Mouse (Mus musculus) MEL (cell line): Measurements from ENCODE around the gene Fam189b. TPM values are rescaled to one million over a fixed set of nuclear protein-coding genes. Genes with fewer than 3 reads are reported as not detected.

Experiments used
- DNase-seq: peaks from one replicate; pipeline ENCODE4 v3.0.0; 2011; ENCODE audit warnings: low read depth, low spot score
- H3K27ac ChIP-seq: 2 replicates; pipeline ENCODE4 v1.5.1; 2012; ENCODE audit warnings: low read depth, mild to moderate bottlenecking, control low read depth, low read length, moderate library complexity; ENCODE audit not compliant: control insufficient read depth
- H3K27me3 ChIP-seq, 2 experiments: fragments of 150-350 bp in 1 of 2; sonication (generic) in 1 of 2; 2 replicates each; pipeline ENCODE4 v1.6.1; 2012; ENCODE audit warnings: low read length in 2 of 2, mild to moderate bottlenecking in 2 of 2, improper control_type of control experiment in 1 of 2, moderate library complexity in 1 of 2; ENCODE audit not compliant: insufficient read depth in 2 of 2, control insufficient read depth in 1 of 2
- H3K36me3 ChIP-seq, 2 experiments: 2 replicates each; pipeline ENCODE4 v1.6.1; 2012 to 2014; ENCODE audit warnings: low read length in 2 of 2, improper control_type of control experiment in 1 of 2, inconsistent platforms in 1 of 2, mild to moderate bottlenecking in 1 of 2; ENCODE audit not compliant: insufficient read depth in 2 of 2, control insufficient read depth in 1 of 2
- H3K4me1 ChIP-seq, 2 experiments: fragments of 150-350 bp in 1 of 2; sonication (generic) in 1 of 2; 2 replicates each; pipeline ENCODE4 v1.6.1; 2012; ENCODE audit warnings: low read length in 2 of 2, improper control_type of control experiment in 1 of 2, mild to moderate bottlenecking in 1 of 2; ENCODE audit not compliant: insufficient read depth in 2 of 2, control insufficient read depth in 1 of 2
- H3K4me3 ChIP-seq, 2 experiments: fragments of 150-350 bp in 1 of 2; sonication (generic) in 1 of 2; 2 replicates each; pipeline ENCODE4 v1.5.1; 2012; ENCODE audit warnings: low read depth in 2 of 2, low read length in 2 of 2, mild to moderate bottlenecking in 2 of 2, moderate library complexity in 2 of 2, control low read depth in 1 of 2, improper control_type of control experiment in 1 of 2; ENCODE audit not compliant: control insufficient read depth in 1 of 2, insufficient read depth in 1 of 2
- H3K79me2 ChIP-seq: 2 replicates; pipeline ENCODE4 v1.6.1; 2012; ENCODE audit warnings: mild to moderate bottlenecking, low read length, moderate library complexity; ENCODE audit not compliant: control insufficient read depth, poor library complexity, insufficient read depth
- H3K9ac ChIP-seq: 2 replicates; pipeline ENCODE4 v1.6.1; 2012; ENCODE audit warnings: low read depth, mild to moderate bottlenecking, control low read depth, low read length, moderate library complexity; ENCODE audit not compliant: control insufficient read depth, poor library complexity, severe bottlenecking
- H3K9me3 ChIP-seq: fragments of 150-350 bp; sonication (generic); replicated peaks from 2 replicates; pipeline ENCODE4 v1.6.1; 2012; ENCODE audit warnings: mild to moderate bottlenecking, low read length, improper control_type of control experiment, moderate library complexity; ENCODE audit not compliant: insufficient read depth
- BHLHE40 ChIP-seq: IDR thresholded peaks from 2 replicates; pipeline ENCODE4 v1.6.1; 2012; ENCODE audit warnings: low read depth, mild to moderate bottlenecking, inconsistent platforms, low read length, improper control_type of control experiment, borderline replicate concordance
- CHD1 ChIP-seq: IDR thresholded peaks from 2 replicates; pipeline ENCODE4 v1.6.1; 2012; ENCODE audit warnings: low read depth, mild to moderate bottlenecking, inconsistent platforms, low read length, improper control_type of control experiment
- CHD2 ChIP-seq: IDR thresholded peaks from 2 replicates; pipeline ENCODE4 v1.6.1; 2011; ENCODE audit warnings: low read length, improper control_type of control experiment
- E2F4 ChIP-seq: IDR thresholded peaks from 2 replicates; pipeline ENCODE4 v1.6.1; 2011; ENCODE audit warnings: low read depth, low read length, improper control_type of control experiment, borderline replicate concordance
- ELF1 ChIP-seq: IDR thresholded peaks from 2 replicates; pipeline ENCODE4 v1.6.1; 2014; ENCODE audit warnings: low read depth, mild to moderate bottlenecking, inconsistent platforms, low read length, improper control_type of control experiment, moderate library complexity
- EP300 ChIP-seq, 2 experiments: IDR thresholded peaks; 2 replicates each; pipeline ENCODE4 v1.6.1; 2011; ENCODE audit warnings: improper control_type of control experiment in 2 of 2, low read length in 2 of 2, low read depth in 1 of 2, mild to moderate bottlenecking in 1 of 2
- ETS1 ChIP-seq: IDR thresholded peaks from 2 replicates; pipeline ENCODE4 v1.6.1; 2012; ENCODE audit warnings: low read depth, mild to moderate bottlenecking, inconsistent platforms, low read length, improper control_type of control experiment, moderate library complexity
- GABPA ChIP-seq: IDR thresholded peaks from 2 replicates; pipeline ENCODE4 v1.6.1; 2012; ENCODE audit warnings: low read depth, mild to moderate bottlenecking, inconsistent platforms, low read length, improper control_type of control experiment, moderate library complexity
- GATA1 ChIP-seq: IDR thresholded peaks from 2 replicates; pipeline ENCODE4 v1.6.1; 2011; ENCODE audit warnings: low read depth, low read length, improper control_type of control experiment
- HCFC1 ChIP-seq: IDR thresholded peaks from 2 replicates; pipeline ENCODE4 v1.6.1; 2012; ENCODE audit warnings: low read depth, mild to moderate bottlenecking, inconsistent platforms, low read length, improper control_type of control experiment, moderate library complexity
- JUND ChIP-seq: IDR thresholded peaks from 2 replicates; pipeline ENCODE4 v1.6.1; 2011; ENCODE audit warnings: low read depth, mild to moderate bottlenecking, improper control_type of control experiment, low read length
- KAT2A ChIP-seq: conservative IDR thresholded peaks from 2 replicates; pipeline ENCODE4 v1.6.1; 2012; ENCODE audit warnings: low read depth, low read length, improper control_type of control experiment, inconsistent platforms
- MAFK ChIP-seq: IDR thresholded peaks from 2 replicates; pipeline ENCODE4 v1.6.1; 2011; ENCODE audit warnings: low read depth, mild to moderate bottlenecking, low read length, improper control_type of control experiment, borderline replicate concordance
- MAX ChIP-seq: IDR thresholded peaks from 2 replicates; pipeline ENCODE4 v1.6.1; 2011; ENCODE audit warnings: low read length, improper control_type of control experiment
- MAZ ChIP-seq: IDR thresholded peaks from 2 replicates; pipeline ENCODE4 v1.6.1; 2012; ENCODE audit warnings: low read depth, mild to moderate bottlenecking, inconsistent platforms, low read length, improper control_type of control experiment
- MXI1 ChIP-seq: IDR thresholded peaks from 2 replicates; pipeline ENCODE4 v1.6.1; 2011; ENCODE audit warnings: mild to moderate bottlenecking, low read depth, low read length, improper control_type of control experiment
- MYB ChIP-seq: IDR thresholded peaks from 2 replicates; pipeline ENCODE4 v1.6.1; 2011; ENCODE audit warnings: mild to moderate bottlenecking, low read depth, low read length, improper control_type of control experiment
- MYC ChIP-seq: IDR thresholded peaks from 2 replicates; pipeline ENCODE4 v1.6.1; 2011; ENCODE audit warnings: low read depth, mild to moderate bottlenecking, low read length, improper control_type of control experiment, moderate library complexity
- NELFE ChIP-seq: IDR thresholded peaks from 2 replicates; pipeline ENCODE4 v1.6.1; 2011; ENCODE audit warnings: low read depth, low read length, improper control_type of control experiment
- NRF1 ChIP-seq: IDR thresholded peaks from 2 replicates; pipeline ENCODE4 v1.6.1; 2014; ENCODE audit warnings: low read depth, mild to moderate bottlenecking, inconsistent platforms, low read length, improper control_type of control experiment, moderate library complexity; ENCODE audit not compliant: poor library complexity, insufficient read depth, severe bottlenecking
- POLR2A ChIP-seq, 2 experiments: IDR thresholded peaks; 2 replicates each; pipeline ENCODE4 v1.6.1; 2011 to 2012; ENCODE audit warnings: low read length in 2 of 2, mild to moderate bottlenecking in 2 of 2, control low read depth in 1 of 2, improper control_type of control experiment in 1 of 2, low read depth in 1 of 2, moderate library complexity in 1 of 2; ENCODE audit not compliant: control insufficient read depth in 1 of 2, insufficient read depth in 1 of 2, poor library complexity in 1 of 2
- POLR2AphosphoS2 ChIP-seq: IDR thresholded peaks from 2 replicates; pipeline ENCODE4 v1.6.1; 2011; ENCODE audit warnings: low read length, improper control_type of control experiment
- POLR2AphosphoS5 ChIP-seq: IDR thresholded peaks from 2 replicates; pipeline ENCODE4 v1.6.1; 2012; ENCODE audit warnings: low read depth, borderline replicate concordance, mild to moderate bottlenecking, inconsistent platforms, low read length, moderate library complexity, mixed read lengths
- RAD21 ChIP-seq: IDR thresholded peaks from 2 replicates; pipeline ENCODE4 v1.6.1; 2011; ENCODE audit warnings: mild to moderate bottlenecking, low read depth, low read length, improper control_type of control experiment
- RCOR1 ChIP-seq: IDR thresholded peaks from 2 replicates; pipeline ENCODE4 v1.6.1; 2012; ENCODE audit warnings: low read depth, mild to moderate bottlenecking, inconsistent platforms, low read length, improper control_type of control experiment
- SIN3A ChIP-seq: IDR thresholded peaks from 2 replicates; pipeline ENCODE4 v1.6.1; 2012; ENCODE audit warnings: low read length, improper control_type of control experiment, inconsistent platforms
- SMC3 ChIP-seq: IDR thresholded peaks from 2 replicates; pipeline ENCODE4 v1.6.1; 2011; ENCODE audit warnings: low read depth, low read length, improper control_type of control experiment
- TAL1 ChIP-seq: IDR thresholded peaks from 2 replicates; pipeline ENCODE4 v1.6.1; 2012; ENCODE audit warnings: mild to moderate bottlenecking, inconsistent platforms, low read length, moderate library complexity, mixed read lengths
- TBP ChIP-seq: IDR thresholded peaks from 2 replicates; pipeline ENCODE4 v1.8.0; 2011; ENCODE audit warnings: low read depth, low read length, improper control_type of control experiment
- TCF12 ChIP-seq: IDR thresholded peaks from 2 replicates; pipeline ENCODE4 v1.6.1; 2014; ENCODE audit warnings: low read depth, mild to moderate bottlenecking, inconsistent platforms, low read length, improper control_type of control experiment, moderate library complexity
- UBTF ChIP-seq: IDR thresholded peaks from 2 replicates; pipeline ENCODE4 v1.6.1; 2012; ENCODE audit warnings: low read depth, mild to moderate bottlenecking, inconsistent platforms, low read length, improper control_type of control experiment, moderate library complexity, borderline replicate concordance; ENCODE audit not compliant: insufficient read depth
- USF1 ChIP-seq: IDR thresholded peaks from 2 replicates; pipeline ENCODE4 v1.6.1; 2014; ENCODE audit warnings: low read depth, mild to moderate bottlenecking, inconsistent platforms, low read length, improper control_type of control experiment, moderate library complexity
- ZC3H11A ChIP-seq: IDR thresholded peaks from 2 replicates; pipeline ENCODE4 v1.6.1; 2012; ENCODE audit warnings: low read depth, mild to moderate bottlenecking, inconsistent platforms, low read length, improper control_type of control experiment
- ZKSCAN1 ChIP-seq: IDR thresholded peaks from 2 replicates; pipeline ENCODE4 v1.6.1; 2012; ENCODE audit warnings: low read depth, mild to moderate bottlenecking, inconsistent platforms, low read length, improper control_type of control experiment, moderate library complexity
- ZMIZ1 ChIP-seq: IDR thresholded peaks from 2 replicates; pipeline ENCODE4 v1.6.1; 2012; ENCODE audit warnings: low read depth, mild to moderate bottlenecking, inconsistent platforms, low read length, improper control_type of control experiment, moderate library complexity
- polyA plus RNA-seq, 2 experiments: library from polyadenylated mRNA; stranded (reverse) in 1 of 2; unstranded in 1 of 2; fragments of >175 nt in 1 of 2; fragments of >200 nt in 1 of 2; gene quantifications; 2 replicates each; pipeline versions ENCODE4 v1.2.1 to v1.2.4; 2012; ENCODE audit warnings: low replicate concordance in 2 of 2, low read depth in 1 of 2; ENCODE audit not compliant: insufficient read length in 2 of 2, insufficient read depth in 1 of 2, missing spikeins in 1 of 2
- total RNA-seq: library from RNA; depleted of rRNA; stranded (reverse); fragments of 300-350 nt; gene quantifications from 2 replicates; pipeline ENCODE4 v1.2.3, GENCODE M21; 2012; rRNA removed

The Fam189b gene
- total RNA-seq (6.2 and 7.0 TPM in 2 replicates), polyA plus RNA-seq (10 to 100 TPM in 1 of 2 experiments, not detected in 1; 35.3 TPM)

DNA sequence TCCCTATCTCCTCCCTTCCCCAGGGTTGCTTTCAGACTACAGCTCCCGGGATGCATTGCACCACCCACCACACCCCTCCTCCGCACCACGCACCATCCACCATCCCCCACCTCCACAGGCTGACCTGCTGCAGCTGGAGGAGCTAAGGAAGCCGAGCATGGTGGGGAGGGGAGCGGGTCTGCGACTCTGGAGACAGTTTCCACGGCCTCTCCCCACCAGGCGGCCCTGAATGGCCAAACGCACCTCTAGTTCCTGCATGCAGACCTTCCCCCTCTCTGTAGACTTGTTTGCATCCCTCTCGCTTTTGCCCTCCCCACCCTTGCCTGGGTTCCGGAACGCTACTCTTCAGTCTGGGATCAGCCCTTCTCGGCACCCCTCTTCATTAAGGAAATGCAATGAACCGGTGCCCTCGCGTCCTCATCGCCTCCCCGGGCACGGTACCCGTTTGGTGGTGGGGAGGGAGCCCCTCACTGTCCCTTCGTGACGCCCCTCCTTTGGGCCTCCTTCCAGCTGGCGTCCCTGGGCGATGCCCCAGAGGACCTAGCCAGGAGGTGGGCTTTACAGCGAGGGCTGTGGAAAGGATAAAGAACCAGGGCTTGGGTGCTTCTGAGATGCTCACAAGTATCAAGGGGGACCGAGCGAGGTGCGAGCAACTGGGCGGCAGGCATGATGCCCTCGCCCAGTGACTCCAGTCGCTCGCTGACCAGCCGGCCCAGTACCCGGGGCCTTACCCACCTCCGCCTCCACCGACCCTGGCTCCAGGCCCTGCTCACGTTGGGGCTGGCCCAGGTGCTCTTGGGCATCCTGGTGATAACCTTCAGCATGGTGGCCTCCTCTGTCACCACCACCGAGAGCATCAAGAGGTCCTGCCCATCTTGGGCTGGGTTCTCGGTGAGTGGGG is at the start of gene Fam189b:
Gene Fam189b, plus strand, starts transcription at position 86 of the 901 bp plus-strand sequence.
- peak; percentile 91 for DNase-seq
- peak within 1 kb of the TSS; percentile 63 for H3K9ac ChIP-seq
- no peaks in the 10 kb centered on the region for H3K27me3 ChIP-seq
- H3K4me3 ChIP-seq = peak within 1 kb of the TSS; percentile 43 to 45
- peaks cover 7 to 61% of the 10 kb centered on the region in 2 experiments for H3K36me3 ChIP-seq
- H3K9me3 ChIP-seq = no peaks in the 10 kb centered on the region
- H3K4me1 ChIP-seq = peaks cover 25 to 70% of the 10 kb centered on the region in 2 experiments
- H3K27ac ChIP-seq = peak within 1 kb of the TSS; percentile 92
- H3K79me2 ChIP-seq = peaks cover 13% of the 10 kb centered on the region
- TF ChIP-seq MYB = no peak; the same call in 1 of the 2 replicates
- no peak for TF ChIP-seq ETS1
- peak; percentile 95 for TF ChIP-seq MAZ
- TF ChIP-seq GATA1 = no peak
- 0 out of 2 replicates have a peak, but pooled peaks have one; percentile 61 for TF ChIP-seq JUND
- no peak for TF ChIP-seq SMC3
- TF ChIP-seq MAX = peak; percentile 58; the same call in 1 of the 2 replicates
- peak; percentile 45 to 78; a peak in 2 of 4 replicates for TF ChIP-seq POLR2A (IDR thresholded peaks at IDR 0.05; ENCODE audit: control insufficient read depth in 1 of 2, insufficient read depth in 1 of 2, low read depth in 1 of 2, low read length in 2 of 2, poor library complexity in 1 of 2)
- TF ChIP-seq MYC = peak; percentile 48
- peak; percentile 60; the same call in 1 of the 2 replicates for TF ChIP-seq E2F4
- peak; percentile 76; the same call in 1 of the 2 replicates for TF ChIP-seq CHD1
- TF ChIP-seq GABPA = no peak
- TF ChIP-seq ZMIZ1 = peak; percentile 90
- peak in 1 of 2 experiments; percentile 54; a peak in 2 of 4 replicates for TF ChIP-seq EP300 (IDR thresholded peaks at IDR 0.05; ENCODE audit: low read depth in 1 of 2, low read length in 2 of 2)
- TF ChIP-seq HCFC1 = peak; percentile 95
- TF ChIP-seq ZKSCAN1 = no peak
- TF ChIP-seq UBTF = no peak
- TF ChIP-seq USF1 = peak; percentile 48; the same call in 1 of the 2 replicates
- TF ChIP-seq SIN3A = peak; percentile 80
- no peak; the same call in 1 of the 2 replicates for TF ChIP-seq ELF1
- peak; percentile 73; the same call in 1 of the 2 replicates for TF ChIP-seq KAT2A
- TF ChIP-seq ZC3H11A = no peak
- no peak for TF ChIP-seq RCOR1
- peak; percentile 77 for TF ChIP-seq MXI1
- TF ChIP-seq NRF1 = 0 out of 2 replicates have a peak, but pooled peaks have one; percentile 25
- no peak for TF ChIP-seq POLR2AphosphoS5
- peak; percentile 84 for TF ChIP-seq CHD2
- no peak for TF ChIP-seq TAL1
- no peak for TF ChIP-seq RAD21
- TF ChIP-seq TBP = no peak
- TF ChIP-seq POLR2AphosphoS2 = peak; percentile 97
- TF ChIP-seq BHLHE40 = peak; percentile 40; the same call in 1 of the 2 replicates
- no peak for TF ChIP-seq MAFK
- peak; percentile 56; the same call in 1 of the 2 replicates for TF ChIP-seq NELFE
- TF ChIP-seq TCF12 = peak; percentile 36; the same call in 1 of the 2 replicates
